Mouse (Mus musculus) G1E (cell line): ENCODE results near the gene Specc1l. TPM values are rescaled to one million over a fixed set of nuclear protein-coding genes. Genes with fewer than 3 reads are reported as not detected.

Experiments
- ATAC-seq: 2 replicates; pipeline ENCODE4 v1.8.0; 2016; ENCODE audit warnings: mild to moderate bottlenecking; ENCODE audit not compliant: insufficient number of reproducible peaks, poor library complexity, low FRiP score, severe bottlenecking; ENCODE audit errors: extremely low read depth
- DNase-seq: peaks from one replicate; pipeline ENCODE4 v3.0.0; 2012; ENCODE audit warnings: low spot score
- H3K27me3 ChIP-seq: 2 replicates; pipeline ENCODE4 v1.6.1; 2012; ENCODE audit warnings: mild to moderate bottlenecking, low read length, inconsistent platforms; ENCODE audit not compliant: insufficient read depth
- H3K36me3 ChIP-seq: replicated peaks from 2 replicates; pipeline ENCODE3; 2012; ENCODE audit warnings: mild to moderate bottlenecking, inconsistent platforms
- H3K4me1 ChIP-seq: 2 replicates; pipeline ENCODE4 v1.6.1; 2012; ENCODE audit warnings: low read depth, low read length, inconsistent platforms, mixed read lengths; ENCODE audit not compliant: insufficient read depth
- H3K4me3 ChIP-seq: 2 replicates; pipeline ENCODE4 v1.5.1; 2012; ENCODE audit warnings: low read depth, mild to moderate bottlenecking, inconsistent platforms, low read length, moderate library complexity, mixed read lengths
- H3K9me3 ChIP-seq: replicated peaks from 2 replicates; pipeline ENCODE4 v1.6.1; 2012; ENCODE audit warnings: inconsistent platforms
- CTCF ChIP-seq: IDR thresholded peaks from 2 replicates; pipeline ENCODE4 v1.5.1; 2012; ENCODE audit warnings: low read depth, low read length, inconsistent platforms, mixed read lengths
- GATA1 ChIP-seq: IDR thresholded peaks from 2 replicates; pipeline ENCODE4 v1.6.1; 2012; ENCODE audit warnings: borderline replicate concordance, low read length, inconsistent platforms, mixed read lengths
- GATA2 ChIP-seq: IDR thresholded peaks from 2 replicates; pipeline ENCODE4 v1.6.1; 2012; ENCODE audit warnings: low read depth, low read length, inconsistent platforms, borderline replicate concordance
- POLR2AphosphoS5 ChIP-seq: IDR thresholded peaks from 2 replicates; pipeline ENCODE4 v1.6.1; 2012; ENCODE audit warnings: low read depth, low read length, inconsistent platforms; ENCODE audit not compliant: insufficient replicate concordance
- TAL1 ChIP-seq: conservative IDR thresholded peaks from 2 replicates; pipeline ENCODE4 v1.6.1; 2012; ENCODE audit warnings: low read depth, low read length, inconsistent platforms, mixed read lengths
- polyA plus RNA-seq: library from polyadenylated mRNA; stranded (reverse); fragments of >175 nt; gene quantifications from 2 replicates; pipeline ENCODE4 v1.2.3, GENCODE M21; 2012
- total RNA-seq, 2 experiments: library from RNA; stranded (forward) in 1 of 2; stranded (reverse) in 1 of 2; fragments of 200-1000 nt in 1 of 2; fragments of >200 nt in 1 of 2; fragmentation: Nextera tagmentation in 1 of 2; gene quantifications; 2 replicates each; pipeline ENCODE4 v1.2.3; 2014 to 2017

Specc1l gene
- total and polyA plus RNA-seq, 3 experiments = 6.6 to 31.1 (median 24.2) TPM

- no peaks in the 10 kb centered on the region for H3K9me3 ChIP-seq
- no peaks in the 10 kb centered on the region for H3K27me3 ChIP-seq
- no peak overlapping the region for H3K4me3 ChIP-seq
- peaks cover 68% of the 10 kb centered on the region for H3K36me3 ChIP-seq
- ATAC-seq = no peak
- peaks cover 5% of the 10 kb centered on the region; the same call in 1 of the 2 replicates for H3K4me1 ChIP-seq
- DNase-seq = no peak
- TF ChIP-seq GATA2 = no peak
- no peak for TF ChIP-seq CTCF
- no peak for TF ChIP-seq GATA1
- TF ChIP-seq POLR2AphosphoS5 = no peak
- no peak for TF ChIP-seq TAL1
Observed at GRCm38 (mm10) chr10:75231876-75232275, 20.0 kb downstream of the Specc1l start.

GRCm38 (mm10) chr10:75232612-75233155, 20.8 kb downstream of the Specc1l start:
- ATAC-seq (no peak), DNase-seq (no peak)
- H3K4me1 ChIP-seq = no peaks in the 10 kb centered on the region
- peaks cover 74% of the 10 kb centered on the region for H3K36me3 ChIP-seq
- H3K4me3 ChIP-seq = no peak overlapping the region
- H3K27me3 ChIP-seq = no peaks in the 10 kb centered on the region
- no peaks in the 10 kb centered on the region for H3K9me3 ChIP-seq
- TF ChIP-seq GATA2 = no peak
- no peak for TF ChIP-seq POLR2AphosphoS5
- no peak for TF ChIP-seq CTCF
- no peak for TF ChIP-seq TAL1
- no peak for TF ChIP-seq GATA1

GRCm38 (mm10) chr10:75233489-75233888, 21.6 kb downstream of the Specc1l start:
- Histone ChIP-seq H3K27me3 (no peaks in the 10 kb centered on the region), H3K4me1 (no peaks in the 10 kb centered on the region), H3K9me3 (no peaks in the 10 kb centered on the region), H3K4me3 (no peak overlapping the region), H3K36me3 (peaks cover 75% of the 10 kb centered on the region)
- TF ChIP-seq GATA1 (no peak), POLR2AphosphoS5 (no peak), GATA2 (no peak), CTCF (no peak), TAL1 (no peak)
- no peak for DNase-seq
- no peak for ATAC-seq

- Histone ChIP-seq H3K36me3 (peaks cover 67% of the 10 kb centered on the region), H3K27me3 (no peaks in the 10 kb centered on the region), H3K4me3 (no peak overlapping the region), H3K9me3 (no peaks in the 10 kb centered on the region), H3K4me1 (no peaks in the 10 kb centered on the region)
- TF ChIP-seq TAL1 (no peak), CTCF (no peak), POLR2AphosphoS5 (no peak), GATA2 (no peak), GATA1 (no peak)
- DNase-seq = no peak
- ATAC-seq = no peak
Observed at GRCm38 (mm10) chr10:75235726-75236125, 23.9 kb downstream of the Specc1l start.

GRCm38 (mm10) chr10:75236156-75236555, 24.3 kb downstream of the Specc1l start:
- ATAC-seq (no peak), DNase-seq (no peak)
- H3K36me3 ChIP-seq = peaks cover 67% of the 10 kb centered on the region
- TF ChIP-seq GATA1 = no peak
- TF ChIP-seq CTCF = no peak
- TF ChIP-seq TAL1 = no peak
- no peak for TF ChIP-seq GATA2
- no peaks in the 10 kb centered on the region for H3K4me1 ChIP-seq
- no peaks in the 10 kb centered on the region for H3K9me3 ChIP-seq
- no peaks in the 10 kb centered on the region for H3K27me3 ChIP-seq
- H3K4me3 ChIP-seq = no peak overlapping the region

GRCm38 (mm10) chr10:75237166-75237565, 25.3 kb downstream of the Specc1l start:
- H3K9me3 ChIP-seq = no peaks in the 10 kb centered on the region
- no peaks in the 10 kb centered on the region for H3K4me1 ChIP-seq
- ATAC-seq (no peak), DNase-seq (no peak)
- H3K36me3 ChIP-seq = peaks cover 67% of the 10 kb centered on the region
- H3K4me3 ChIP-seq = no peak overlapping the region
- no peaks in the 10 kb centered on the region for H3K27me3 ChIP-seq
- TF ChIP-seq GATA2 = no peak
